8 mouse cellular contexts compared by ENCODE assay signal in genomic region chr7:83882150-83882632, GRCm38 (mm10). TPM values are rescaled to one million over a fixed set of nuclear protein-coding genes. Genes with fewer than 3 reads are reported as not detected.
DNase-seq lines count a peak whose midpoint lies in the region; ATAC-seq and TF ChIP-seq lines count a peak whose summit lies in the region.

No protein-coding gene starts in this region.

- H3K4me3 ChIP-seq in lung, adult 2 months (replicated peaks; ENCODE audit: extremely low read depth, low read depth, low read length) = peak overlapping the region; percentile 84
- peak overlapping the region; percentile 85 for H3K4me3 ChIP-seq in limb, embryonic 12.5 days (replicated peaks)
- H3K4me3 ChIP-seq in neural tube, embryonic 12.5 days = peak overlapping the region; percentile 83

- no peak for DNase-seq in lung, adult 2 months
- no peak for DNase-seq in lung, postnatal 36 days
- peak; percentile 22 for DNase-seq in cerebellum, adult 8-10 months
- DNase-seq in gastrocnemius, postnatal 10 days = peak; percentile 13
- DNase-seq in B cell, adult 2 months = no peak
- DNase-seq in Muller cell, postnatal 12 days (ENCODE audit: inconsistent ontology term) = no peak

- H3K9me3 ChIP-seq in limb, embryonic 12.5 days = 0 out of 2 replicates have a peak, but pooled peaks cover 5% of the 10 kb centered on the region
- no peaks in the 10 kb centered on the region for H3K9me3 ChIP-seq in neural tube, embryonic 12.5 days

- H3K4me2 ChIP-seq in limb, embryonic 12.5 days = peak overlapping the region; percentile 97
- peak overlapping the region; percentile 97 for H3K4me2 ChIP-seq in neural tube, embryonic 12.5 days (replicated peaks)

- peaks cover 26% of the 10 kb centered on the region for H3K4me1 ChIP-seq in lung, adult 2 months (ENCODE audit: control insufficient read depth, insufficient read depth, low read length)
- H3K4me1 ChIP-seq in limb, embryonic 12.5 days (replicated peaks) = peaks cover 69% of the 10 kb centered on the region
- H3K4me1 ChIP-seq in neural tube, embryonic 12.5 days = peaks cover 50% of the 10 kb centered on the region

- H3K36me3 ChIP-seq in limb, embryonic 12.5 days = peaks cover 12% of the 10 kb centered on the region
- peaks cover 5% of the 10 kb centered on the region for H3K36me3 ChIP-seq in neural tube, embryonic 12.5 days

- 50% methylated on average over 35 of the region's 35 CpGs for WGBS in lung, adult 2 months
- 89% methylated on average over 35 of the region's 35 CpGs for WGBS in limb, embryonic 12.5 days
- 90% methylated on average over 35 of the region's 35 CpGs for WGBS in neural tube, embryonic 12.5 days

- H3K27ac ChIP-seq in limb, embryonic 12.5 days = 0 out of 2 replicates have a peak overlapping the region, but pooled peaks have one; percentile 97
- no peak overlapping the region for H3K27ac ChIP-seq in neural tube, embryonic 12.5 days

- H3K27me3 ChIP-seq in limb, embryonic 12.5 days = no peaks in the 10 kb centered on the region
- H3K27me3 ChIP-seq in neural tube, embryonic 12.5 days (replicated peaks) = no peaks in the 10 kb centered on the region

- no peak for TF ChIP-seq POLR2A in lung, adult 2 months (IDR thresholded peaks at IDR 0.05; ENCODE audit: borderline replicate concordance, extremely low read depth, low read depth, low read length)

- peak overlapping the region; percentile 89 for H3K9ac ChIP-seq in limb, embryonic 12.5 days (replicated peaks)
- H3K9ac ChIP-seq in neural tube, embryonic 12.5 days = no peak overlapping the region

- no peak for TF ChIP-seq CTCF in lung, adult 2 months (IDR thresholded peaks at IDR 0.05; ENCODE audit: insufficient read depth, low read length)

- ATAC-seq in limb, embryonic 12.5 days (ENCODE audit: insufficient number of reproducible peaks, insufficient read depth, low FRiP score, low TSS enrichment, low read depth) = no peak
- ATAC-seq in neural tube, embryonic 12.5 days (ENCODE audit: low FRiP score, low read depth) = no peak

RNA-seq across cellular contexts. Expression of gene Tlnrd1, which starts 1.9 kb away (rescaled TPM):
- 49.2 and 68.8 TPM in 2 replicates for polyA plus RNA-seq in lung, adult 2 months (2012; rRNA removed)
- total RNA-seq in gastrocnemius, postnatal 10 days (2021) = 10 to 100 TPM in 1 of 2 experiments, 1 to 10 TPM in 1; 6.8 to 10.9 TPM
- 23.0 and 24.3 TPM in 2 replicates for polyA plus RNA-seq in limb, embryonic 12.5 days (2016; fragmentation: Nextera tagmentation; extraction: Ambion mirVana)
- 21.2 and 23.3 TPM in 2 replicates for polyA plus RNA-seq in neural tube, embryonic 12.5 days (2016; fragmentation: Nextera tagmentation; extraction: Ambion mirVana)

RNA-seq across cellular contexts. Expression of gene Mesd, which starts 2.1 kb away (rescaled TPM):
- 9.2 and 15.0 TPM in 2 replicates for polyA plus RNA-seq in lung, adult 2 months (2012; rRNA removed)
- total RNA-seq in gastrocnemius, postnatal 10 days (2021) = 10 to 100 TPM; 43.4 to 54.3 TPM
- 97.0 and 105 TPM in 2 replicates for polyA plus RNA-seq in limb, embryonic 12.5 days (2016; fragmentation: Nextera tagmentation; extraction: Ambion mirVana)
- polyA plus RNA-seq in neural tube, embryonic 12.5 days (2016; fragmentation: Nextera tagmentation; extraction: Ambion mirVana) = 79.3 and 83.5 TPM in 2 replicates

Comparison
In these comparisons a context has a peak if more than half of its experiments do, and no peak if none do; other contexts are left out.
1. DNase-seq: peak in cerebellum, adult 8-10 months (single experiment) and gastrocnemius, postnatal 10 days (single experiment); none in lung, adult 2 months (single experiment), lung, postnatal 36 days (single experiment), B cell, adult 2 months (0 of 2) and Muller cell, postnatal 12 days (single experiment).
2. Peak in every context shown above with its lines, with median percentiles within 50 percentile points of each other: H3K4me3 ChIP-seq.